Mouse (Mus musculus) T-cell, adult 66 days (primary cell): ENCODE measurements around the gene Anapc10. TPM values are rescaled to one million over a fixed set of nuclear protein-coding genes. Genes with fewer than 3 reads are reported as not detected.

Experiments
- total RNA-seq, 2 experiments: library from RNA; stranded (reverse); gene quantifications; 3 replicates in 1 of 2; 4 replicates in 1 of 2; pipeline ENCODE4 v1.2.4; 2023

The Anapc10 gene
- 1 to 10 TPM; 8.3 to 9.3 TPM for total RNA-seq

GRCm38 (mm10) chr8:79711064-79711961 is at the start of gene Anapc10, which contains the start of gene Abce1:
Anapc10 (plus strand) TSS chr8:79711820.
Abce1 (minus strand) TSS chr8:79711740.

Other genes with a start within 250 kb of the Anapc10 start
- 10 to 100 TPM; 67.2 to 75.7 TPM for gene Otud4, start 72.2 kb upstream of the Anapc10 start, total RNA-seq
- gene Abce1, start 80 bp upstream of the Anapc10 start, total RNA-seq = 10 to 100 TPM; 73.7 to 87.9 TPM